Mouse (Mus musculus) liver, embryonic 16.5 days (tissue): ENCODE data around the gene Zfp648. TPM values are rescaled to one million over a fixed set of nuclear protein-coding genes. Genes with fewer than 3 reads are reported as not detected.

ENCODE experiments used
- ATAC-seq: fragments of 200-750 bp; cut with Nextera tagmentation; 2 replicates; pipeline ENCODE4 v1.8.0; 2017; ENCODE audit warnings: low read depth, mild to moderate bottlenecking, moderate number of reproducible peaks, moderate library complexity
- H3K27ac ChIP-seq: fragments of 300-500 bp; sonication (generic); 2 replicates; pipeline ENCODE4 v1.5.1; 2014; ENCODE audit warnings: mild to moderate bottlenecking, low read length
- H3K27me3 ChIP-seq: fragments of 300-500 bp; sonication (generic); 2 replicates; pipeline ENCODE4 v1.6.1; 2014; ENCODE audit warnings: low read depth, low read length, mixed read lengths; ENCODE audit not compliant: control insufficient read depth, insufficient read depth
- H3K36me3 ChIP-seq: fragments of 300-500 bp; sonication (generic); 2 replicates; pipeline ENCODE4 v1.6.1; 2014; ENCODE audit warnings: mild to moderate bottlenecking; ENCODE audit not compliant: control insufficient read depth, insufficient read depth
- H3K4me1 ChIP-seq: fragments of 300-500 bp; sonication (generic); 2 replicates; pipeline ENCODE4 v1.6.1; 2014; ENCODE audit warnings: low read depth, low read length, mixed read lengths; ENCODE audit not compliant: control insufficient read depth
- H3K4me2 ChIP-seq: fragments of 300-500 bp; sonication (generic); 2 replicates; pipeline ENCODE4 v1.6.1; 2014; ENCODE audit warnings: low read depth, low read length, mixed read lengths
- H3K4me3 ChIP-seq: fragments of 300-500 bp; sonication (generic); 2 replicates; pipeline ENCODE4 v1.5.1; 2014; ENCODE audit warnings: low read depth, mild to moderate bottlenecking, low read length
- H3K9ac ChIP-seq: fragments of 300-500 bp; sonication (generic); 2 replicates; pipeline ENCODE4 v1.6.1; 2014; ENCODE audit warnings: low read depth, low read length
- H3K9me3 ChIP-seq: fragments of 300-500 bp; sonication (generic); replicated peaks from 2 replicates; pipeline ENCODE4 v1.6.1; 2016; ENCODE audit warnings: low read length; ENCODE audit not compliant: control insufficient read depth
- WGBS: fragments of 180-500 bp; shearing (Covaris S2); extraction: QIAGEN DNeasy Blood & Tissue Kit; methylation state at CpG from one replicate; pipeline ENCODE4 v1.1.7; 2014; ENCODE audit not compliant: insufficient replicate concordance; 5-methylcytosine and 5-hydroxymethylcytosine counted together
- polyA plus RNA-seq: library from polyadenylated mRNA; unstranded; fragments of >200 nt; fragmentation: Nextera tagmentation; extraction: Ambion mirVana; gene quantifications from 2 replicates; pipeline ENCODE4 v1.2.1, GENCODE M21; 2015

The Zfp648 gene
- polyA plus RNA-seq = not detected in 2 replicates

DNA sequence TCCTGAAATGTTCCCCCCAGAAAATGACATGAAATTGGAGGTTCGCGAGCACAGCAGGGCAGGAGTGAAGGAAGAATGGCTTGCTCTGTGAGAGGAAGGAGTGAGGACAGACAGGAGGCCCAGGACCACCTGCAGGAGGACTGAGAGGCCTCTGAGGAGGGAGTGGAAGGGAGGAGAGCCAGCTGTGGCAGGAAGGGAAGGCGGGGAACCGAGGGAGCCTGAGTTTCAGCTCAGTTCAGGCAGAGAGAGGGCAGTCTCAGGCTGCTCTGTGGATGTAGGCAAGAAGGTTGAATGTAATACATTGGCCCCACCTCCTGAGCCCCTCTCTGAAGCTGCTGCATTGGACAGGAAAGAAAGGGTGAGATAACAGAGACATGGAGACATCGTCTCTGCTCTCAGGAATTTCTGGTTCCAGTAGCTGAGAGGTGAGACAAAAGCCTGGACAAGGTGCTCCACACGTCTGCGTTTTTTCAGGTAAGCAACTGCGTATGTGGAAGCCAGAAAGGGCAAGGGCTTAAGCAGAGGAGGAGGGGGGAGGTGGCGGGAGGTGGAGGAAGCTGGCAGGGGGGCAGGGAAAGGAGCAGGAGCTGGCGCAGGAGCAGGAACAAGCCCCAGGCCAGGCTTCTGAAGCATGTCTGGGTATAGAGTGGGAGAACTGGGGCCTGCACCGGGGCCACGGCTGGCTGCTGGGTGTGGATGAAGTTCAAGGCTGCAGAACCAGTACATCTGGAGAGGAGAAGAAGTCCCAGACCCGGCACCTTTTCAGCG is at the start of gene Zfp648:
Gene Zfp648, plus strand, starts transcription at position 233 of the 768 bp plus-strand sequence.
- H3K36me3 ChIP-seq = no peaks in the 10 kb centered on the region
- H3K27ac ChIP-seq = no peak within 1 kb of the TSS
- H3K27me3 ChIP-seq = peaks cover 28% of the 10 kb centered on the region
- H3K4me2 ChIP-seq = no peak within 1 kb of the TSS
- H3K9me3 ChIP-seq = no peaks in the 10 kb centered on the region
- H3K4me3 ChIP-seq = no peak within 1 kb of the TSS
- 30% methylated on average over 14 of the region's 14 CpGs for WGBS
- H3K9ac ChIP-seq = no peak within 1 kb of the TSS
- H3K4me1 ChIP-seq = no peaks in the 10 kb centered on the region
- ATAC-seq = no peak

DNA sequence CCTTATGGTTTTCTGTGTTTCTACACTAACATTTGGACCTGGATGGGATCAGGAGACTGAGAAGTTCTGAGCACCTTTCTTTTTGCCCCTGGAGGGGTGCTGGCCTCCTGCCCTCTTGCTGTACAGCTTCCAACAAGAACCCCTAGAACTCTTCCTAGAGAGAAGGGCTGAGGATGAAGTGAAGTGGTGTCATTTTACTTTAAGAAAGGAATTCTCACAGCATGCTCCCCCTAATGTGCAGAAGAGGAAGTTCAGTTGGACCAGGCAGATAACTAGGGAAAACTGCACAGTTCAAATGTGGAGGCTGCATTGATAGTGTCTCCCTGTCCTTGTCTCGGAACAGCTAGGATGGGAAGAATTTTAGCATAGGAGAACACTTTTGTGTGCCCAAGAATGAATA is 48.4 kb upstream of the Zfp648 start:
- no peak overlapping the region for H3K4me3 ChIP-seq
- ATAC-seq = no peak
- no peaks in the 10 kb centered on the region for H3K9me3 ChIP-seq
- 61% methylated on average over 1 of the region's 1 CpGs for WGBS
- no peak overlapping the region for H3K4me2 ChIP-seq
- no peaks in the 10 kb centered on the region for H3K27me3 ChIP-seq
- H3K4me1 ChIP-seq = no peaks in the 10 kb centered on the region; the same call in 1 of the 2 replicates
- H3K9ac ChIP-seq = no peak overlapping the region
- H3K36me3 ChIP-seq = no peaks in the 10 kb centered on the region
- H3K27ac ChIP-seq = no peak overlapping the region

- WGBS = 68% methylated on average over 7 of the region's 7 CpGs
- H3K9me3 ChIP-seq = no peaks in the 10 kb centered on the region
- H3K4me3 ChIP-seq = no peak overlapping the region
- H3K4me2 ChIP-seq = no peak overlapping the region
- H3K27ac ChIP-seq = no peak overlapping the region
- no peaks in the 10 kb centered on the region for H3K27me3 ChIP-seq
- H3K9ac ChIP-seq = no peak overlapping the region
- no peak for ATAC-seq
- no peaks in the 10 kb centered on the region for H3K36me3 ChIP-seq
- H3K4me1 ChIP-seq = no peaks in the 10 kb centered on the region; the same call in 1 of the 2 replicates
These were observed 47.2 kb upstream of the Zfp648 start for GRCm38 (mm10) chr1:154153800-154154199.

- ATAC-seq = no peak
- Histone ChIP-seq H3K4me3 (no peak overlapping the region), H3K4me2 (no peak overlapping the region), H3K9me3 (no peaks in the 10 kb centered on the region), H3K9ac (no peak overlapping the region), H3K4me1 (no peaks in the 10 kb centered on the region), H3K27me3 (no peaks in the 10 kb centered on the region), H3K27ac (no peak overlapping the region), H3K36me3 (no peaks in the 10 kb centered on the region)
- whole genome bisulfite sequencing = 56% methylated on average over 14 of the region's 14 CpGs
These were observed 44.6 kb upstream of the Zfp648 start for GRCm38 (mm10) chr1:154156177-154157062.

DNA sequence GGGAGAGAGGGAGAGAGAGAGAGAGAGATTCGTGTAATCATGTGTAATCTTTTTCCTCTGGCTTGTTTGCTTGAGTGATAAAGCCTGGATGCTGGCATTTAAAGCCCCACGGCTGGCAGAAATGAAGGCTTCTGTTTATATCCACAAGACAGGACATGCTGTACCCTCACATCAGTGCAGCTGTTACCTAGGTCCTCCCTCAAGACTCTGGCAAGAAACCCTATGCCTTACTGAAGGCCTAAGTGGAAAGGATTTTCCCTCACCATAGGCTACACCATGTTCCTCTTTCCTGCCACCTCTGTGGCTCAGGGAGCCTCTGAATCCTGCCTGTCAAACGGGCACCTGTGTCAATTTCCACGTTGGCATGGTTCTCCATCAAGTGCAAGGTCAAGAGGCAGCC is 43.9 kb upstream of the Zfp648 start:
- Histone ChIP-seq H3K4me2 (no peak overlapping the region), H3K4me3 (no peak overlapping the region), H3K27ac (no peak overlapping the region), H3K9ac (no peak overlapping the region), H3K36me3 (no peaks in the 10 kb centered on the region), H3K9me3 (no peaks in the 10 kb centered on the region), H3K27me3 (no peaks in the 10 kb centered on the region), H3K4me1 (no peaks in the 10 kb centered on the region)
- WGBS = 51% methylated on average over 4 of the region's 4 CpGs
- no peak for ATAC-seq

DNA sequence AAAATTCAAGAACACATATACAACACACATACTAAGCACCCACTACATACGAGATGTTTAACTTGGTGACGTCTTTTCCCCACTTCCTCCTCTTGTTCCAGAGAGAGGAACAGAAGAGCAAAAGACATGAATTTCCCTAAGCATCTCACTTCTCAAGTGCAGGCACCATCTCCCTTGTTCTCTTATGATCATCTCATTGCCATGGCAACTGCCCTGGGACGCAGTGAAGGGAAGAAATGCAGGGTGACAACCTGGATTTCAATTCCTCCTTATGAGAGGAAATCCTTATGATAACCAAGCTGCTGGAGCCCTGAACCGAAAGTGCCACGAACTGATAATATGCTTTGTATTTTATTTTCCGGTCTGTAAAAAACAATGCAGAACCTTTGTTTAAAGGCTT is 33.3 kb upstream of the Zfp648 start:
- Histone ChIP-seq H3K27me3 (no peaks in the 10 kb centered on the region), H3K36me3 (no peaks in the 10 kb centered on the region), H3K4me2 (no peak overlapping the region), H3K27ac (no peak overlapping the region), H3K4me1 (no peaks in the 10 kb centered on the region), H3K9me3 (no peaks in the 10 kb centered on the region), H3K4me3 (no peak overlapping the region), H3K9ac (no peak overlapping the region)
- ATAC-seq = no peak
- 57% methylated on average over 6 of the region's 6 CpGs for WGBS

DNA sequence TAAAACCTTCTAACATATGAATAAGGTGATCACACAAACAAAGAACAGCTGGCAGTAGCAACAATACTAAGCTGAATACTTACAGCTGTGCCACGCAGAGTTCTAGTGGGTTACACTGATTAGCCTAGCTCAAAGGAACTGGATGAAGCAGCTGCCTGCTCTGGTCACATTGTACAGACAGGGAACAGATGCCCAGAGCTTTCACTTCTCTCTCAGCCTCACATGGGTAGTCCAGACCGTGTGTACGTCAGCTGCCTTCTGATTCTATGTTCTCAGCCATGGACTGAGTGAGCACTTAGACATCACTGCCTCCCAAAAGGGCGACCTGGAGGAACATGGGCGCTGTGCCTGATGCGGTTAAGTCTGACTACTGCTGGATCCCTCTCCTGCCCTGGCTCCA is 25.7 kb upstream of the Zfp648 start:
- Histone ChIP-seq H3K9me3 (no peaks in the 10 kb centered on the region), H3K4me3 (no peak overlapping the region), H3K36me3 (no peaks in the 10 kb centered on the region), H3K4me1 (no peaks in the 10 kb centered on the region), H3K4me2 (no peak overlapping the region), H3K27ac (no peak overlapping the region), H3K27me3 (no peaks in the 10 kb centered on the region), H3K9ac (no peak overlapping the region)
- WGBS = 66% methylated on average over 6 of the region's 6 CpGs
- no peak for ATAC-seq

- no peaks in the 10 kb centered on the region for H3K27me3 ChIP-seq
- no peak overlapping the region for H3K27ac ChIP-seq
- no peaks in the 10 kb centered on the region for H3K9me3 ChIP-seq
- no peak overlapping the region for H3K4me2 ChIP-seq
- no peak overlapping the region for H3K9ac ChIP-seq
- no peaks in the 10 kb centered on the region for H3K4me1 ChIP-seq
- ATAC-seq = no peak
- H3K4me3 ChIP-seq = no peak overlapping the region
- 60% methylated on average over 4 of the region's 4 CpGs for WGBS
- H3K36me3 ChIP-seq = no peaks in the 10 kb centered on the region
These were observed 23.2 kb upstream of the Zfp648 start for GRCm38 (mm10) chr1:154177781-154178180.
